Mouse (Mus musculus): ENCODE results near the gene Kcnc1.

The Kcnc1 gene

DNA sequence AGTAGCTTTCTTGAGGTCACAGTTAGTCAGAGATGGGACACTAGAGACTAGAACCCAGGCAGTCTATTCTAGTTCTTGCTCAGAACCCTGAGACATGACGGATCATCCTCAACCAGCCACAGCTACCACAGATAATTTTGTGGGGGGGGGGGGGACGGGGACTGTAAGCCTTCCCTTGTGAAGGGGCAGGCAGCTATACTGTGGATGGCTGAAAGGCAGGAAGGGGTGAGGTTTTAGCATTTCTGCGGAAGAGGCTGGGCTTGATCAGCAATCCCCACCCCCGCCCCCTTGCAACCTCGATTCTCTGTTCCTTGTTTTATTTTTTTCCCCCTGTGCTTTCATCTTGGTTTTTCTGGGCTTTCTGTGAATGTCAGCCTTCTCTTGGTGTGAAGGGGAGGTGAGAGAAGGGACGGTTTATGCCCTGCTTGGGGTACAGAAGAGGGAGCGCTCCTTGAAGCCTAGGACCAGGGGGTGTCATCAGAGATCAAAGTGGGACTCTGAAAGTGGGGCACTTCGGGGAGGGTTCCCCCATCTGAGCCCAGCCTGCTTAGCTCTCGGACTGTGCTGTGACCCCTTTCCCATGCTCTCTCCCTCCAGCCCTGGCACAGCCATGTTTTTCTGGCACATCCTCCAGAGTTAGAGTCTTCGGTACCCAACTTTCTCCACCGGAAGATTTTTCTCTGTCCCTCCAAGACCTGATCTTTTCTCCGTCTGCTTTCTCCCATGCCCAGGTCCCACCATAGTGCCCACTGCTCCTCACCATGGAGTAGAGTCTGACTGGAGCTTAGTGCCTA is 2.4 kb upstream of the Kcnc1 start:
- DNase-seq (ENCODE audit: low spot score in 2 of 2): no peak

DNA sequence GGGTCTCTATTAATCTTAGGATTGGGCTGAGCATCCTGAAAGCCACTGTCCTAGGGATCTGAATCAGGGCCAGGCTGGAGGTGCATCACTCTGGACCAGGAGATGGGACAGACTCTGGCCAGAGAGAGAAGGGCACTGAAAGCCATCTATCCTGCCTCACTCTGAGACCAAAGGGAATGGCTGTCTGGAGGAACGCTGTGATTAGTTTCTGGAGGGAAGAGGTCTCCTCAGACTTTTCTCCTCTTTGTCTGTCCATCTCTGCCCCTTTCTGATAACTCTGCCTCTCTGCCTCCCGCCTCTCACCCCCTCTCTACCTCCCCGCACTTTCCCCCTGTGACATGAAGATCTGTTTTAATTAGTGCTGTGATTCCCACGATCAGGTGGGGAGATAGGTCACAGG is 1.4 kb upstream of the Kcnc1 start:
- no peak for DNase-seq (ENCODE audit: low spot score in 2 of 2)

DNA sequence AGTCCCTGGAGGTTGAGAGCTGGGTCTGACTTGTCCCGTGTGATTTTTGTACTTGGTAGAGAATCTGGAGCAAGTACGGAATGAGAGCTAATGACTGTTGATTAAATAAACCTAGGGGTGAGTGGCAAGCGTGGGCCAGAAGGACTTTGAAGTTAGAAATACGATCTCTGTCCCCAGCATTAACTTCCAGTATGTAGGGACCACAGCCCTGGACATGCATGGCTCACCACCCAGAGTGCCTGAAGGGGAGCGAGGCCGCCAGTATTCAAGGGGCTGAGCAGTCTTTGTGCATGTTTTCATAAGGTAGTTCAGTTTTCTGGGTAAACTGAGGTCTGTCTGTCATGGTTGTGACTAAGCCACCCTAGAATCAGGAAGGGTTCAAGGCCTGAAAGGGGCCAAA is 726 bp upstream of the Kcnc1 start:
- DNase-seq (ENCODE audit: low spot score in 2 of 2): no peak

DNA sequence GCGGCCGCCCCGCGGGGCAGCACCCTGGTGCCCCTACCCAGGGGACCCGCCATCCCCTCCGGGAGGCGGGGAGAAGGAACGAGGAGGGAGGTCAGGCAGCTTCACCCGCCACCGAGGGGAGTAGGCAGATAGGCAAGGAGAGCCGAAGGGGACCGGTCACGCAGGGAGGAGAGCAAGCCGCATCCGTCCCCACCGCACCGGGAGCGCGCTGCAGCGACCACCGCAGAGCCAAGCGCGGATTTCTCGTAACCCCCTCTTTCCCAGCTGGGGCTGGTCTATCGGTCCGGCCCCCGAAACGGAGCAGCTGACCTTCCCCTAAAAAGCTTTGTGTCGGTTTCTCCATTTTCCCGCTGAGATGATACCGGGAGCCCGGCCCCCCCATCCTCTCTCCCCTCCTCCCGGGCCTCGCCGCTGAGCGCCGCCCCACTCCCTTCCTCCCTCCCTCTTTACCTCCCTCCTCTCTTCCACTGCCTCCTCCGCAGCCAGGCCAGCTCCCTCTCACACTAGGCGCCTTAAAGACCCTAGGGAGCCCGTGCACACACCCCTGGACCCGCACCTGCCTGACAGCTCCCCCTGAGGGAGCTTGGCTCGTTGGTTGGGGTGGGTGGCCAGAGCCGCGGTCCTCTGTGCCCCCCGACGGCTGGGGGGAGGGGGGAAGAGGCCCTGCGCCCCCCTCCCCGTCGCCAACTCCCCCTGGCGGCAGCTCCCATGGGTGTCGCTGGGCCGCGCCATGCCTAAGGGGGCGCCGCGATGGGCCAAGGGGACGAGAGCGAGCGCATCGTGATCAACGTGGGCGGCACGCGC is 833 bp downstream of the Kcnc1 start:
- peak in 1 of 2 experiments; percentile 63 for DNase-seq (ENCODE audit: low spot score in 2 of 2)

DNA sequence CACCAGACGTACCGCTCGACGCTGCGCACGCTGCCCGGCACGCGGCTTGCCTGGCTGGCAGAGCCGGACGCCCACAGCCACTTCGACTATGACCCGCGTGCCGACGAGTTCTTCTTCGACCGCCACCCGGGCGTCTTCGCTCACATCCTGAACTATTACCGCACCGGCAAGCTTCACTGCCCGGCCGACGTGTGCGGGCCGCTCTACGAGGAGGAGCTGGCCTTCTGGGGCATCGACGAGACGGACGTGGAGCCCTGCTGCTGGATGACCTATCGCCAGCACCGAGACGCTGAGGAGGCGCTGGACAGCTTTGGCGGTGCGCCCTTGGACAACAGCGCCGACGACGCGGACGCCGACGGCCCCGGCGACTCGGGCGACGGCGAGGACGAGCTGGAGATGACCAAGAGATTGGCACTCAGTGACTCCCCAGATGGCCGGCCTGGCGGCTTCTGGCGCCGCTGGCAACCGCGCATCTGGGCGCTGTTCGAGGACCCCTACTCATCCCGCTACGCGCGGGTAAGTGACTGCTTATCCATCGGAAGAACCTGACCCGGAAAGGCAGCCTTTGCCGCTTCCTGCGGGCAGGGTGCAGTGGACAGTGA is 1.5 kb downstream of the Kcnc1 start:
- DNase-seq (ENCODE audit: low spot score in 2 of 2): peak in 1 of 2 experiments; percentile 77

DNA sequence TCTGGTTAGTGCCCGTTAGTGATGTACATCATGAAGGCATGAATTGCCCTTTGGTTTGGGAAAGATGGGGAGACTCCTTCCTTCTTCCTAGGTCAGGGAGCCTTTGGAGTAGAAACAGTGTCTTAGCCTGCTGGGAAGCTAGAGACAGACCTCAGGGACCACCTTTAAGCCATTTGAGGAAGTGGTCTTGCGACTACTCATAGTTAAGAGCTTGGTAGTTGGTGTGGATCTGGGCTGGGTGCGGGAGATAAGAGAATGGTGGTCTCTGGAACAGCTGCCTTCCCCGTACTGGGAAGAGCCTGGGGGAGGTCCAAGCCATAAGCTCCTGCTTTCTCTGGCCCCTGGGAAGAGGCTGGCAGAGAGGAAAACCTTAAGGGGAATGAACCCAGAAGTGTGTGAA is 2.3 kb downstream of the Kcnc1 start:
- no peak for DNase-seq (ENCODE audit: low spot score in 2 of 2)

DNA sequence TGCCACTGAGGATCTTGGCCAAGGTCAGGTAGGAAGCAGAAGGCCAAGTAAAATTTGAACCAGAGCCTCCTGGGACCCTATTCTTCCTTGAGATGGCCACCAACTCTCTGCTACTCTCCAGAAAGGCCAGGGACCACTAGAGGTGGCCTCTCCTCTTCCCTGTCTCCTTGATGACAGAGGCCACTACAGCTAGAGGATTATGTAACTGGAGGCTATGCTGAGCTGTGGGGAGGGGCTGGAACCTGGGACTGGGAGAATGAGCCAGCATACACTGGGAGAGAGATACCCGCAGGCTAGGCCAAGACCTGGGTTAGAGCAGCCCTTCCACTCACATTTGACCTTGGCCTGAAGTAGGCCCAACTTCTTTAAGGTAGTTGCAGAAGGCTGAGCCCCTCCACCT is 3.4 kb downstream of the Kcnc1 start:
- DNase-seq (ENCODE audit: low spot score in 2 of 2): no peak

DNA sequence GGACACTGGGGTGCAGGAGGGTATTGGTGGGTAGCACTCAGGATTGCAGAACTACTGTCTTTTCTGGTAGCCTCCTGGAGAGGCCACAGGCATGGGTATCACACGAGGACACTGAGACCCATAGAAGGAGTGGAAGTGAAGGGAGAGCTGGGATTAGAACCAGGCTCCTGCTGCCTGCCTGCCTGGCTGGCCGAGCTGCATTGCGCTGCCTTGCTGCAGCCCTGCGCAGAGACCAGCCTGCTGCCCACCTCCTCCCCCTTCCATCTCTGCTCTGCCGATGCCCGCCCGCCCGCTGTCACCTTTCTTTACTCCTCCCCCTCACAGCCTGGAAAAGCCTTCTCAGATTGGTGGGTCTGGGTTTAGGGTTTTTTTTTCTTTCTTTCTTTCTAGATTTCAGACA is 4.0 kb downstream of the Kcnc1 start:
- DNase-seq (ENCODE audit: low spot score in 2 of 2): no peak

DNA sequence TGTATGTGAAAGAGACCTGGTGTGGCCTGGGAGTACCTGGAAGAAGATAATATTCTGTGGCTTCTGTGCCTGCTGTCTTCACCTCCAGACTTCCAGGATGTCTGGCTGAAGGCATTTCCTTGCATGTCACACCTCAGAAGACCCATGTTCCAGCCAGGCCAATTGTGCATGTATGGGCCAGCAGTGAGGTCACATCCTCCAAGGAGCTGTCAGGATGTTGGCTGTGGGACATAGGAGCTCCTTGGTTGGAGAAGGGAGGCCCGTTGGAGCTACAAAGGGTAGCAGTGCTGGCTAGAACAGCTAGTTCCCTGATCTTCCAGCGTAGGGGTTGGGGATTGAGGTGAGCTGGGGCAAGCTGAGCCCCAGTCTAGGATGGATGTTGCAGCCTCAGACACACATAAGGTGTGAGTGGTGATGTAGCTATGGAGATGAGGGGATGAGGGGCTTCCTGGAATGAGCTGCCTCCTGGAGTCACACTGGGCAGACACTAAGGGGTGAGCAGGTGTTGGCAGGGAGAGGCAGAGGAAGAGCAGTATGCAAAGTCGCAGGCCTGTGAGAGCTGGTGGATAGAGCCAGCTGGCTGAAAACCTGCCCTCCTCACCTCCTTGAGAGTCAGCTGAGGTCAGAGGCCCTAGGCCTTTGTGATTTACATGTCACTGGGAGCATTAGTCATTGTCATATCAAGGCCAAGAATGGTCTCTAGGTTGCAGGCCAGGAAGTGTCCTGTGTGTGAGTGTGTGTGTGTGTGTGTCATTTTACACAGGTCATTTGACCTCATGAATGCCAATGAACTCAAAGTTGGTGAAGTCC is 5.3 kb downstream of the Kcnc1 start:
- no peak for DNase-seq (ENCODE audit: low spot score in 2 of 2)

DNA sequence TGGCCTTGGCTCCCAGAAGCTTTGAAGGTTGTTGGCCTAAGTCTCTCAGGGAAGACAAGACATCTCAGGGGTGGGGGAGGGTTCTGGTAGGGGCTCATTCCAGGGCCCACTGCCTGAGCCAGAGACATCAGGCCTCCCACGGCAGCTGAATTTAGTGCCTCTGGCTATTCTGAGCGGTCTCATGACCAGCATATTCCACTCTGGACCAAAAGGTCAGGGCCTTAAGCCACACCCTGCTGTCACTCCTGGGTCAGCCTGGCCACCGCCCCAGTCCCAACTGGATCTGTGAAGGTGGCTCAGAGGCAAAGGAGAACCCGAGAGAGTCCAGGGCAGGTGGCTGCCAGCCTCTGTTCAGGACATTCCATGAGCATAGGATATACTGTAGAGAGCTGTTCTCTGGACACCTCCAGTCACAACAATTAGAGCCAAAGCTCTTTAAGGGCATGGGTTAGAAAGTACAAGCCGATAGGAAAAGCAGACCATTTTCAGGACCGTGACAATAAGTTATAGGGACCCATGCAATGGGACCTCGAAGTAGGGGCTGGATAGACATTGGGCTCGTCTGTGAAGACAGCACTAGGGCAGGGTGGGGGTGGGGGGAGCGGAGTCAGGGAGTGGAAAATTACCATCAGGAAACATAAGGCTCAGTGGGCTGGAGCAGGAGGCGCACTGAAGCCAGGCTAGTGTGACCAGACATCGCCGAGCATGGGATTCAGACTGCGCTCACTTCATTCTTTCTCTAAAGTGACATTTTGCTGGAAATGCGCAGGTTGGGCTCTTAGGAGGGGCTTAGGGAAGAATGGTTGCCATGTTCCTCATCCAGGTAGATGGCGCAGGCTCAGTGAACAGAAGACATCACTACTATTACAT is 7.6 kb downstream of the Kcnc1 start:
- DNase-seq (ENCODE audit: low spot score in 2 of 2): no peak

DNA sequence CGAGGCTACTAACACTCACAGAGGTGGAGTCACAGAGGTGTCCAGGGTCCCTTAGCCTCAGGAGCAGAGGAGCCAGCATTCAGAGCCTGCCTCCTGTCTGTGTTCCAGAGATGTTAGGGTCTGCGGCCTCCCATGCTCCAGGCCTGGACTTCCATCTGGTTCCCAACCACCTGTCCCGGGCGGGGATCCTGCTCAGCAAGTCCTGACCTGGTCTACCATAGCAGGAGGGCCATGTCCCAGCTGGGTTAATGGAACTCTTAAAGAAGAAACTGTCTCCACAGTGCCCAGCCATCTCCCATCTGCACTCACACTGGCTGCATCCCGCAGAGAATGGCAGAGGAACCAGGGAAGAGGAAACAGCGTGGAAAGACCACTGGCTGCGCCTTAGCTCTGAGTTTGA is 8.5 kb downstream of the Kcnc1 start:
- DNase-seq (ENCODE audit: low spot score in 2 of 2): no peak

DNA sequence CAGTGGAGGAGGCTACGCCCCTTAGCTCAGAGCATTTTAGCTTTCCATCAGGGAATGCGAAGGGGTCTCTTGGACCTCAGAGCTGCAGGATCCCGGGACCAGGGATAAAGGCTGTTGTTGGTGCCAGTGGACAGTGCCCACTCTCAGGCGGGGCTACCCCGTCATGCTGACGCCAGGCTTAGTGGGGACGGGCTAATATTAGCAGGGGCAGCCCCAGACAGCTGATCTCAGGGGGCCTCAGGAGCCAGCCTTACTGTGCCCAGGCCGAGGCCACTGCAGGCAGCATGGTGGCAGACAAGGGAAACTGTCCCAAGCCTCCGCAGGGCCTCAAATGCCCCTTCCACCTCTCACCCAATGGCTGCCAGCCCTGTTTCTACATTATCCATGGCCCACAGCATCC is 12.3 kb downstream of the Kcnc1 start:
- DNase-seq (ENCODE audit: low spot score in 2 of 2): no peak

DNA sequence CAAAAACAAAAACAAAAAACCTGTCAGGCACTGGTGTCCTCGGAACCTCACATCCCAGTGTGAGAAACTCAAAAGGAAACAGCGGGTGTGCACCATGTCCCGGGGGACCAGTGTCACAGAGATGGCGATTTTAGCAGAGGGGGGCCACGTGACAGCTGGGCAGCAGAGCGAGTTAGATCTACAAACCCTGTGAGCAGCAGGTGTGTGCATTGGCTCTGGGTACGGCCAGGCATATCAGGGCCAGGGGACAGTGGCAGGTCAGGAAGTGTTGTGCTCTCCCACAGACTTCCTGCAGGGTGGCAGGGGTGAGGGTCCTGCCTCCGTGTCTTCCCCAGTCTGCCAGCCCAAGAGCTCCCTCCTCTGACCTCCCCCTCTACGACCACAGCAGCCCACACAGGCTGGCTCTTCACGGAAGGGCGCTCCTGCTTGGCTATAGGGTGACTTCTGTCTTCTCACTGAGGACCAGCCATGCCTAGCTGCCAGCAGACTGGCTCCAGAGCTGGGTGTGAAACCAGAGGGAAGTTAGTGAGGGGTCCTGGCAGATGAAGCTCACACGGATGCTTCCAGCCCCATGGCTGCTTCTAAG is 13.0 kb downstream of the Kcnc1 start:
- no peak for DNase-seq (ENCODE audit: low spot score in 2 of 2)

DNA sequence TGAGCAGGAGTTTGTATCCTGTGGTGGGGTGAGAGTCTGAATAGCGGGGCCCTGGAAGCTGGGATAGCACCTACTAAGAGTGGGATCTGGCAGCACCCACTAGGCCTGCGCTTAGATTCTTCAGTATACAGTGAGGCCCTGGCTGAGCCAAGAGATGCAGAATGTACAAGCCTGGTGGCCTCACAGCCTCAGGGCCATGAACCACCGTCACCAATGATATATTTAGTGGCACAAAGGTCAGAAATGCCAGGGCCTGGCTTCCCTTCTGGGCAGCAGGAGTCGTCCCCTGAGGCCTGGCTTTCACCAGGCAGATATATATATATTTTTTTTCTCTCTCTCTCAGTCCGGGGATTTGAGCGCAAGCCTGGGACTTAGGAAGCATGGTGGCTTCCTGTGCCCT is 14.4 kb downstream of the Kcnc1 start:
- DNase-seq (ENCODE audit: low spot score in 2 of 2): no peak

DNA sequence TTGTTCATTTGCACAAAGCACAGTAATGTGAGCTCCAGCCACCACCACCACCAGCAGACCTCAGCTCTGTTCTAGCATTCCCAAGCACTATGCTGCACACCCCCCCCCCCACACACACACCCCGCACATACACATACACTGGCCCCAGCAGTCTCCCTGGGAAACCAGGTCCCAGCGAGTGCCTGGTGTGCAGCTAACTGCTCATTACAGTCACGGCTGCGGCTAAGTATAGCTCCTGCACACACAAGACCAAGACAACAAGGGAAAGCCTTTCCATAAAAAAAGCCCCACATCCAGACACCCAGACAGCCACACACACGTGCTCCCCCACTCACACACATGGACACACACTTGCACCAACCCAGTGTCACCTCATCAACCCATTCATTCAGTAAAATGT is 16.5 kb downstream of the Kcnc1 start:
- DNase-seq (ENCODE audit: low spot score in 2 of 2): no peak

DNA sequence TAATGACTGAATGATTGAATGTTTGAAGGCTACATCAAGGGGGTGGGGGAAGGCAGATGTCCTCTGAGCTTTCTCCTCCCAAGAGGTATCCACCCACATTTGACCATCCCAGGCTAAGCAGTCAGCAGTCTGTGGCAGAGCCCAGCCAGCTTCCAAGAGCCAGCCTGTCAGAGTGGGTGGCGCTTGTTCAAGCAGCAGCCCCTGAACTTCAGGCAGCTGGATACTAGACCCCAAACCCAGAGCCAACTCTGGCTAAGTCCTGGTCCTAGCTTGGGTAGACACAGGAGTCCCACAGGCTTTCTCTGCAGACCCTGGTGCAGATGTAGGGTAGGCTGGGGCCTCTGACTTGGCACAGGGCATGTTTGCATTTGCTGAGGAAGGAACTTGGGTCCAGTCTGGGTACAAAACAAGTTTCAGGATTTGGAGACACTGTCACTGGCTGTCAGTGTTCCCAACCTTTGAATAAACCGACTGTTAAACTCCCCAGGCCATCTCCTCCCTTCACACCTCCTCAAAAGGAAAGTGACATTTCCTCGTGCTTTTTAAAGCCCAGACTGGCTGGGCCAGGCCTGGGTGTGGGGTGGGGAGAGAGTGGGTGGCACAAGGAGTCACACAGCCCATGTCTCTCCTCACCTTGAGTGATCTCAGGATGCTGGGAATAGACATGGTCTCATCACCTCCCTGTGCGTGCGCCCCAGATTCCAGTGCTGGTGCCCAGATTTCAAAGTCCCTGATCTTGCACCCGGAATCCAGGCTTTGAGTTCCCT is 17.8 kb downstream of the Kcnc1 start:
- no peak for DNase-seq (ENCODE audit: low spot score in 2 of 2)

DNA sequence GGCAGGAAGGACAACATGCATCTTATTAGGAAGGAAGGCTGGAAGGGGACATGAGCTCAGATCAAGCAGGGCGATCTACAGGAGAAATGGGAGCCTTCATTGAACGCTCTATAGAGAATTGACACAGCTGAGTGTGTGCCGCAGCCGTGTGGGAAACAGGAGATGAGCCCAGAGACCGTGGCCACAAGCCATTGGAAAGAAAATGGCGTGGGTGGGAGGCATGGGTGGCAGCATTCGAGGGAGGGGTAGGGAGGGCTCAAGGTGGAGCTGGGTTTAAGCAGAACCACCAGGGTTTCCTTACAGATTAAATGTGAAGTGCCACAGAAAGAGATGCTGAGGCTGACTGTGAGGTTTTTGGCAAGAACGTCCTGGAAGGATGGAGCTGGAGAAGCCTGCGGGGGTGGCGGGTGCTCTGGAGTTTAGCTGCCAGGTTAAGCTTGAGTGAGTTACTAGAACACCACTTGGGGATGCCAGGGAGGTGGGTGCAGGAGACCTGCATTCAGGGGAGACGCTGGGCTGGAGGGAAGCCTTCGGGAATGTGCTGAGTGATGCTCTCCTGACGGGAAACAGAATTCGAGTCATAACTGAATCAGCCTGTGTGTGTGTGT is 19.6 kb downstream of the Kcnc1 start:
- peak; percentile 57 for DNase-seq (ENCODE audit: low spot score in 2 of 2)

DNA sequence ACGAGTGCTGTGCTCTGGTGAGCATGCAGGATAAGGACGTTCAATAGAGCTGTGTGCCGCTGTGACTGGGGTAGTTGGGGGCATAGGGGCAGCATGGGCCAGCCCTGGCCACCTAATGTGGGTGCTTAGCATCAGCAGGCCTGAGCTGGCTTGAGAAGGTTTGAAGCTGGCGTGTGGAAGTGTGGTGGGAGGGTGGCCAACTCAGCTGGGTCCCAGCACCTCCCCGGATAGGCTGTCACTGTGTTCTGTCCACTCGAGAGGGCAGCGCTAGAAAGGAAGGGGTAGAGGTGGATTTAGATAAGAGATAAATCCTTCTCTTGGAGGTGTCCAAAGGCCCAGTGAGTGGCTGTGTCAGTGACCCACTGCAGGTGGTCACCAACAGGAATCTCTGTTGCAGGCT is 21.2 kb downstream of the Kcnc1 start:
- DNase-seq (ENCODE audit: low spot score in 2 of 2): no peak

DNA sequence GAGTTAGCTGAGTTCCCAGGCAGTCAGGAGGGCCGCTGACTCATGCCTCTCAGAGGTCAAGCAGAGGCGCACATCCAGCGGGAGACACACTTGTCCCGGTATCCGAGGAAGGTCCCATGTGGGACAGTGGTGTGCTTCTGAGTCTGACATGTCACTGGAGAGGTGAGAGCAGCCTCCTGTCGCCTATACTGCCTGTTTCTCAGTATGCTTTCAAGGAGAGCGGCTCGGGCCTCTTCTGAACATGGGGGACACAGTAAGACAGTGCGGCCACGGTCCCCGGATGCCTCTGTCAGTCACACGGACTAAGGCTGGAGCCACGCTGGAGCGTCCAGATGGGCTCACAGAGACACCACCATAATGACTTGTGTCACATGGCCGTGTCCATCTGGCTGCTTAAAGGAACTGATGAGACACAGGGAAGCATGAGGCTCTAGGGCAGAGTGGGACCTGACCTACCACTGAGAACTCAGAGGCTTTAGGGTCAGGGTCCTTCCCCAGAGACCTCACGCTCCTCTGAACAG is 21.9 kb downstream of the Kcnc1 start:
- DNase-seq (ENCODE audit: low spot score in 2 of 2): no peak
